Comparison of ENCODE assay signal across 10 mouse cellular contexts in genomic region chr2:30032244-30032846, GRCm38 (mm10). TPM values are rescaled to one million over a fixed set of nuclear protein-coding genes. Genes with fewer than 3 reads are reported as not detected.
A peak's percentile ranks its signal among the peaks of the same experiment; 100 is the strongest.
DNase-seq lines count a peak whose midpoint lies in the region; ATAC-seq and TF ChIP-seq lines count a peak whose summit lies in the region.
"Had no signal": no experiment of that assay in that cellular context is flagged by ENCODE, and none has a peak within 500 bp of the region (broad histone marks: within the 10 kb centered on the region; RNA-seq: fewer than 3 reads in every experiment).

No protein-coding gene starts in this region.

- no peaks in the 10 kb centered on the region for H3K27me3 ChIP-seq in liver, adult 2 months (ENCODE audit: control insufficient read depth, insufficient read depth, low read length)
- no peaks in the 10 kb centered on the region for H3K27me3 ChIP-seq in liver, embryonic 11.5 days (replicated peaks; ENCODE audit: control insufficient read depth, insufficient read depth, low read length)
- H3K27me3 ChIP-seq in ES-Bruce4 (ENCODE audit: control insufficient read depth, insufficient read depth, low read length, poor library complexity, severe bottlenecking) = no peaks in the 10 kb centered on the region
- H3K27me3 ChIP-seq in intestine, postnatal 0 days (replicated peaks; ENCODE audit: control insufficient read depth, insufficient read depth, low read length) = no peaks in the 10 kb centered on the region
- H3K27me3 ChIP-seq in kidney, embryonic 16.5 days (ENCODE audit: insufficient read depth, low read length) = no peaks in the 10 kb centered on the region
- H3K27me3 ChIP-seq: heart, embryonic 15.5 days had no signal

- no peak overlapping the region for H3K9ac ChIP-seq in liver, adult 2 months (ENCODE audit: low read depth, low read length)
- no peak overlapping the region for H3K9ac ChIP-seq in liver, embryonic 11.5 days (ENCODE audit: low read depth, low read length)
- H3K9ac ChIP-seq in ES-Bruce4 (ENCODE audit: low read depth, poor library complexity, severe bottlenecking) = no peak overlapping the region
- no peak overlapping the region for H3K9ac ChIP-seq in intestine, postnatal 0 days (ENCODE audit: low read depth, low read length)
- no peak overlapping the region for H3K9ac ChIP-seq in kidney, embryonic 16.5 days (replicated peaks; ENCODE audit: low read length)
- H3K9ac ChIP-seq: heart, embryonic 15.5 days had no signal

- DNase-seq in frontal cortex, postnatal 14 days (ENCODE audit: low spot score in 2 of 2) = no peak
- DNase-seq in liver, adult 2 months (ENCODE audit: extremely low read depth, low read depth, low spot score) = no peak
- no peak for DNase-seq in liver, embryonic 11.5 days (ENCODE audit: low spot score)
- no peak for DNase-seq in urinary bladder, adult 18-20 months (ENCODE audit: low spot score in 2 of 2)

- TF ChIP-seq EP300 in ES-Bruce4 (IDR thresholded peaks at IDR 0.05; ENCODE audit: insufficient read depth, low read depth, low read length) = no peak

- ATAC-seq in frontal cortex, adult (ENCODE audit: low TSS enrichment) = peak; percentile 70
- no peak for ATAC-seq in liver, embryonic 11.5 days (replicated peaks; ENCODE audit: low FRiP score)
- peak; percentile 15; the same call in 1 of the 2 replicates for ATAC-seq in intestine, postnatal 0 days
- no peak for ATAC-seq in kidney, embryonic 16.5 days (ENCODE audit: low FRiP score, low TSS enrichment)

- no peak overlapping the region for H3K27ac ChIP-seq in liver, adult 2 months (replicated peaks; ENCODE audit: insufficient read depth, low read depth, low read length)
- H3K27ac ChIP-seq in liver, embryonic 11.5 days (ENCODE audit: low read depth, low read length) = no peak overlapping the region
- no peak overlapping the region for H3K27ac ChIP-seq in ES-Bruce4 (ENCODE audit: insufficient read depth, low read length)
- H3K27ac ChIP-seq in intestine, postnatal 0 days (ENCODE audit: low read depth, low read length) = no peak overlapping the region
- H3K27ac ChIP-seq in kidney, embryonic 16.5 days (ENCODE audit: low read length) = no peak overlapping the region
- H3K27ac ChIP-seq: heart, embryonic 15.5 days had no signal

- no peaks in the 10 kb centered on the region for H3K9me3 ChIP-seq in liver, embryonic 11.5 days (ENCODE audit: control insufficient read depth, low read length)
- H3K9me3 ChIP-seq in ES-Bruce4 (replicated peaks; ENCODE audit: control insufficient read depth, insufficient read depth, low read length, poor library complexity, severe bottlenecking) = no peaks in the 10 kb centered on the region
- no peaks in the 10 kb centered on the region for H3K9me3 ChIP-seq in intestine, postnatal 0 days (ENCODE audit: control insufficient read depth)
- H3K9me3 ChIP-seq in kidney, embryonic 16.5 days (ENCODE audit: low read length) = no peaks in the 10 kb centered on the region
- H3K9me3 ChIP-seq: G1E; heart, embryonic 15.5 days had no signal

- no peaks in the 10 kb centered on the region for H3K79me2 ChIP-seq in liver, adult 2 months (ENCODE audit: control insufficient read depth, insufficient read depth, low read length)

- H3K36me3 ChIP-seq in liver, adult 2 months (ENCODE audit: control insufficient read depth, insufficient read depth, low read length) = peaks cover 30% of the 10 kb centered on the region
- peaks cover 25% of the 10 kb centered on the region for H3K36me3 ChIP-seq in liver, embryonic 11.5 days (ENCODE audit: control insufficient read depth, insufficient read depth, low read length)
- H3K36me3 ChIP-seq in ES-Bruce4 (ENCODE audit: control insufficient read depth, insufficient read depth, low read length, poor library complexity, severe bottlenecking) = peaks cover 19% of the 10 kb centered on the region
- H3K36me3 ChIP-seq in intestine, postnatal 0 days (ENCODE audit: control insufficient read depth, insufficient read depth) = peaks cover 59% of the 10 kb centered on the region
- H3K36me3 ChIP-seq in kidney, embryonic 16.5 days (ENCODE audit: insufficient read depth, low read length) = peaks cover 57% of the 10 kb centered on the region

- WGBS in liver, adult 2 months = 73% methylated on average over 11 of the region's 11 CpGs
- 59% methylated on average over 11 of the region's 11 CpGs for WGBS in liver, embryonic 11.5 days
- WGBS in intestine, postnatal 0 days = 60% methylated on average over 11 of the region's 11 CpGs
- 62% methylated on average over 11 of the region's 11 CpGs for WGBS in kidney, embryonic 16.5 days

- no peak overlapping the region for H3K4me2 ChIP-seq in liver, embryonic 11.5 days
- no peak overlapping the region for H3K4me2 ChIP-seq in intestine, postnatal 0 days (replicated peaks; ENCODE audit: low read depth)
- H3K4me2 ChIP-seq in kidney, embryonic 16.5 days (replicated peaks; ENCODE audit: low read depth, low read length) = no peak overlapping the region
- H3K4me2 ChIP-seq: heart, embryonic 15.5 days had no signal

- no peak overlapping the region for H3K4me3 ChIP-seq in liver, adult 2 months (ENCODE audit: insufficient read depth, low read depth, low read length)
- no peak overlapping the region for H3K4me3 ChIP-seq in liver, embryonic 11.5 days (ENCODE audit: low read depth, low read length)
- H3K4me3 ChIP-seq in ES-Bruce4 (ENCODE audit: low read depth, low read length) = no peak overlapping the region
- no peak overlapping the region for H3K4me3 ChIP-seq in intestine, postnatal 0 days (ENCODE audit: low read depth, low read length)
- no peak overlapping the region for H3K4me3 ChIP-seq in kidney, embryonic 16.5 days (ENCODE audit: low read length)
- H3K4me3 ChIP-seq: heart, embryonic 15.5 days had no signal

- H3K4me1 ChIP-seq in liver, adult 2 months (ENCODE audit: control insufficient read depth, insufficient read depth, low read length) = no peaks in the 10 kb centered on the region
- no peaks in the 10 kb centered on the region for H3K4me1 ChIP-seq in liver, embryonic 11.5 days (replicated peaks; ENCODE audit: control insufficient read depth, insufficient read depth, low read length)
- H3K4me1 ChIP-seq in ES-Bruce4 (ENCODE audit: control insufficient read depth, insufficient read depth, low read length) = no peaks in the 10 kb centered on the region
- no peaks in the 10 kb centered on the region for H3K4me1 ChIP-seq in intestine, postnatal 0 days (replicated peaks; ENCODE audit: control insufficient read depth, insufficient read depth, low read length)
- H3K4me1 ChIP-seq in kidney, embryonic 16.5 days (ENCODE audit: insufficient read depth, low read length) = no peaks in the 10 kb centered on the region
- H3K4me1 ChIP-seq: heart, embryonic 15.5 days had no signal

- TF ChIP-seq CTCF in liver, adult 2 months (IDR thresholded peaks at IDR 0.05; ENCODE audit: low read depth, low read length) = 0 out of 2 replicates have a peak, but pooled peaks have one; percentile 8
- TF ChIP-seq CTCF in ES-Bruce4 (IDR thresholded peaks at IDR 0.05; ENCODE audit: low read depth, low read length) = peak; percentile 23
- TF ChIP-seq CTCF in intestine, postnatal 0 days (IDR thresholded peaks at IDR 0.05; ENCODE audit: low read depth) = peak; percentile 50

- TF ChIP-seq POLR2A in liver, adult 2 months (IDR thresholded peaks at IDR 0.05; ENCODE audit: extremely low read depth, insufficient read depth, low read length) = no peak
- TF ChIP-seq POLR2A in ES-Bruce4 (IDR thresholded peaks at IDR 0.05; ENCODE audit: insufficient read depth, low read length) = no peak

RNA-seq across cellular contexts. Expression of gene Wdr34, which starts 16.3 kb away (rescaled TPM):
- total RNA-seq in liver, adult 2 months (2014; rRNA removed) = 5.5 and 7.5 TPM in 2 replicates
- 9.7 and 10.3 TPM in 2 replicates for polyA plus RNA-seq in liver, adult 2 months (2012; rRNA removed)
- 22.1 and 25.1 TPM in 2 replicates for polyA plus RNA-seq in liver, embryonic 11.5 days (2014; fragmentation: Nextera tagmentation; extraction: Ambion mirVana)
- polyA plus RNA-seq in ES-Bruce4 (2011; ENCODE audit: insufficient read depth, insufficient read length, low read depth, missing spikeins) = 20.6 and 22.2 TPM in 2 replicates
- polyA plus RNA-seq in intestine, postnatal 0 days (2015; fragmentation: Nextera tagmentation; extraction: Ambion mirVana) = 4.9 and 5.9 TPM in 2 replicates
- polyA plus RNA-seq in kidney, embryonic 16.5 days (2015; fragmentation: Nextera tagmentation; extraction: Ambion mirVana) = 42.5 and 44.1 TPM in 2 replicates

RNA-seq across cellular contexts. Expression of gene Set, which starts 24.8 kb away (rescaled TPM):
- total RNA-seq in liver, adult 2 months (2014; rRNA removed) = 64.2 and 85.1 TPM in 2 replicates
- 25.9 and 26.3 TPM in 2 replicates for polyA plus RNA-seq in liver, adult 2 months (2012; rRNA removed)
- 641 and 659 TPM in 2 replicates for polyA plus RNA-seq in liver, embryonic 11.5 days (2014; fragmentation: Nextera tagmentation; extraction: Ambion mirVana)
- polyA plus RNA-seq in ES-Bruce4 (2011; ENCODE audit: insufficient read depth, insufficient read length, low read depth, missing spikeins) = 1,058 and 1,233 TPM in 2 replicates
- polyA plus RNA-seq in intestine, postnatal 0 days (2015; fragmentation: Nextera tagmentation; extraction: Ambion mirVana) = 174 and 180 TPM in 2 replicates
- polyA plus RNA-seq in kidney, embryonic 16.5 days (2015; fragmentation: Nextera tagmentation; extraction: Ambion mirVana) = 430 and 458 TPM in 2 replicates

RNA-seq across cellular contexts. Expression of gene Pkn3, which starts 45.1 kb away (rescaled TPM):
- total RNA-seq in liver, adult 2 months (2014; rRNA removed) = 0.40 and 0.74 TPM in 2 replicates
- polyA plus RNA-seq in liver, adult 2 months (2012; rRNA removed) = 0.96 and 1.5 TPM in 2 replicates
- polyA plus RNA-seq in liver, embryonic 11.5 days (2014; fragmentation: Nextera tagmentation; extraction: Ambion mirVana) = 9.6 and 10.2 TPM in 2 replicates
- 15.2 and 17.2 TPM in 2 replicates for polyA plus RNA-seq in ES-Bruce4 (2011; ENCODE audit: insufficient read depth, insufficient read length, low read depth, missing spikeins)
- polyA plus RNA-seq in intestine, postnatal 0 days (2015; fragmentation: Nextera tagmentation; extraction: Ambion mirVana) = 2.8 and 3.4 TPM in 2 replicates
- polyA plus RNA-seq in kidney, embryonic 16.5 days (2015; fragmentation: Nextera tagmentation; extraction: Ambion mirVana) = 13.5 and 15.9 TPM in 2 replicates

Comparison
In these comparisons a context has a peak if more than half of its experiments do, and no peak if none do; other contexts are left out.
1. ATAC-seq: peak in frontal cortex, adult (single experiment) and intestine, postnatal 0 days (single experiment); none in liver, embryonic 11.5 days (single experiment) and kidney, embryonic 16.5 days (single experiment).
2. Peak in every context shown above with its lines, with median percentiles within 50 percentile points of each other: CTCF ChIP-seq.